Mouse (Mus musculus): ENCODE measurements at regions not wholly inside any gene's neighbourhood (a gene's known extent, or its start where the extent isn't known, plus 50 kb on each side); places are given as distances from the start of the nearest gene placed in this dataset.

DNA sequence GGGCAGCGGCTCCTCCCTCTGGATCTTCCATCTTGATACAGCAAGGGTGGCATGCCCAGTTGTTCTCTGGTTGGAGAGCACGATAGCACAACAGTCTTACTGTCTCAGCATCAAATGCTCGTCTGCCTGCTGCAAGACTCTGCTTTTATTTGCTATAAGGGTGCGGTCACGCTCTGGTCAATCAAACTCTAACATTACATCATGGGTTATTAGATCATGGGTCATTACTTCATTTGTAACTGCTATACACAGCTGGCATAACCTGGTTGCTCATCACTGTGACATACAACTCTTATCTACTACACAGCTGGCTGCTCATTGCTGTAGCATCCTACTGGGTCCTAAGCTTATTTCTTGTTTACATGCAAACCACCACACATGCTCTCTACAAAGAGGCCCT, 68.4 kb downstream of the Skor1 start:
- TF ChIP-seq CTCF (IDR thresholded peaks at IDR 0.05; ENCODE audit: low read depth): no peak
- no peak for TF ChIP-seq EP300 (IDR thresholded peaks at IDR 0.05; ENCODE audit: low read depth)
